Mouse (Mus musculus): ENCODE measurements around the gene Tgm1. TPM values are rescaled to one million over a fixed set of nuclear protein-coding genes. Genes with fewer than 3 reads are reported as not detected.
A peak's percentile ranks its signal among the peaks of the same experiment; 100 is the strongest.

Gene Tgm1
- polyA plus RNA-seq, 1 experiment from 2014 or later, result 0.19 TPM

DNA sequence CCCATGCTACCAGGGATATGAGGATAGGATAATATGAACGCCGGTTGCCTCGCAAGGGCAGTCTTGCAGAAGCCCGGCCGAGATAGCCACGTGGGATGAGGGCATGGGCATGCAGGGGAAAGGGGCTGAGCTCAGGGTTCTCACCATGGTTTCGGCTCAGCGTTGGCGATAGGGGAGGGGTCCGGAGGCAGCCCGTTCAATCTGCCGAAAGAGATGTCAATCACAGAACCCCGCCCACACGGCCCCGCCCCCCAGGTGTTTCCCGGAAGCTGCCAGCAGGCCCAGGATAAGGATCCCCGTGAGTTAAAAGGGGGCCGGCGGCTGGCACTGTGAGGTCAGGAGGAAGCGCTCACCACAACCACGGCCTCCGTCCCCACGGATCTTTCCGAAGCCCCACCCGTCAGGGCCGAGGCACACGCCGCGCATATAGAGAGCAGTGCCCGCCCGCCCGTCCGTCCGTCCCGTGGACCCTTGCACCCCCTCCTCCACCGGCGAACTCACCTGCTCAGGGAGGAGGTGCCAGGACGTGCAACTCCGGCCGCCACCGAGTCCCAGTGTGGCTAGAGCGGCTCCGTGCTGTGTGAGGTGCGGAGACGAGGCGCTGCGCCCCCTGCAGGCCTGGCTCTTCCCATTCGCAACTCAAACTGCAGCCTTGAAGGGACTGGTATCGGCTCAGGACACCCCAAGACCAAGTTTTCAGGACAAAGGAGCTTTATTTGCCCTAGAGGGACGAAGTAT is 8.1 kb upstream of the Tgm1 start, which contains the start of gene Rabggta:
TSS of gene Rabggta (minus strand) at position 564 of the 738 bp plus-strand sequence.
- Histone ChIP-seq H3K27ac (peak within 1 kb of the TSS; percentile 90), H3K9ac (peak within 1 kb of the TSS; percentile 81), H3K27me3 (no peaks in the 10 kb centered on the region), H3K9me3 (no peaks in the 10 kb centered on the region), H3K4me1 (replicated peaks) (peaks cover 16% of the 10 kb centered on the region), H3K4me3 (peak within 1 kb of the TSS; percentile 73), H3K36me3 (peaks cover 30% of the 10 kb centered on the region), H3K4me2 (peak within 1 kb of the TSS; percentile 61)
- WGBS, result under 1% methylated on average over 47 of the region's 50 CpGs
- ATAC-seq (ENCODE audit: low FRiP score), result peak; percentile 98

DNA sequence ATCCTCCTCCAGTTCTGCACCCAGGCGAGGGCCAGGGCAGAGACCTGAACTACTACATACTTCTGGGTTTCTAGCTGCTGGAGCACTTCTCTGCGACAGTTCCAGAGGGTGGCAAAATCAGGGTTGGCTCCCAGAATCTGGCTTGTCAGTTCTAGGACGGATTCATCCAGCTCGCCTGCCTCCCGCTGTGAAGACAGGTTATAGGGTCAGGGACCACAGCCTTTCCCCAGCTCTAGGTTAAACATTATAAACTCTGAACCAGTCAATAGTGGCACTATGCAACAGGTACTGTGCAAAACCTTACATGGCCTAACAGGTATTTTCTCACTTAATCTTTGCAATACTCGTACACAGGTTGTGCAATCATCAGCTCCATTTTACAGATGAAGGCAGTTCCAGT is 7.3 kb upstream of the Tgm1 start:
- H3K36me3 ChIP-seq, result peaks cover 38% of the 10 kb centered on the region
- peak overlapping the region; percentile 73 for H3K4me3 ChIP-seq
- peaks cover 16% of the 10 kb centered on the region for H3K4me1 ChIP-seq (replicated peaks)
- no peak overlapping the region for H3K27ac ChIP-seq
- peak overlapping the region; percentile 61 for H3K4me2 ChIP-seq
- no peaks in the 10 kb centered on the region for H3K9me3 ChIP-seq
- WGBS, result 70% methylated on average over 6 of the region's 6 CpGs
- H3K27me3 ChIP-seq, result no peaks in the 10 kb centered on the region
- peak overlapping the region; percentile 81 for H3K9ac ChIP-seq
- ATAC-seq (ENCODE audit: low FRiP score), result peak; percentile 1; the same call in 1 of the 2 replicates

DNA sequence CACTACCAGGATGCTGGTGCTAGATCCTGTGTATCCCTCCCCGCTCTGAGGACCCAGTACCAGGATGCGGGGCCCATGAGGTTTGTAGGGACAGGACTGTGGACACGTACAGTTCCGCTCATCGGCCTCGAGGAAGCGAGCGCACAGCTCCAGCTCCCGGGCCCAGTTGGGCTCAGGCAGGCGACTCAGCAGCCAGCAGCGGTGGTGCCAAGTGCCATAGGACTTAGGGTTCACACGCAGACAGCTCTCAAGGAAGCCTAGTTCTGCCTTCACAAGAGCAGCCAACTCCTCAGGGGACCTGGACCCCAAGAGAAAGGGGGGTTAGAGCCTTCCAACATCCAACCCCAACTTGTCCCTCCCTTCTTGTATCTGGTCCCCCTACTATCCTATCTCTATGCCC is 6.9 kb upstream of the Tgm1 start:
- Histone ChIP-seq H3K27me3 (no peaks in the 10 kb centered on the region), H3K36me3 (peaks cover 39% of the 10 kb centered on the region), H3K9ac (peak overlapping the region; percentile 29; the same call in 1 of the 2 replicates), H3K4me1 (replicated peaks) (peaks cover 16% of the 10 kb centered on the region), H3K9me3 (no peaks in the 10 kb centered on the region), H3K27ac (no peak overlapping the region), H3K4me3 (peak overlapping the region; percentile 73; the same call in 1 of the 2 replicates), H3K4me2 (peak overlapping the region; percentile 61)
- ATAC-seq (ENCODE audit: low FRiP score), result no peak
- WGBS, result 93% methylated on average over 12 of the region's 12 CpGs

DNA sequence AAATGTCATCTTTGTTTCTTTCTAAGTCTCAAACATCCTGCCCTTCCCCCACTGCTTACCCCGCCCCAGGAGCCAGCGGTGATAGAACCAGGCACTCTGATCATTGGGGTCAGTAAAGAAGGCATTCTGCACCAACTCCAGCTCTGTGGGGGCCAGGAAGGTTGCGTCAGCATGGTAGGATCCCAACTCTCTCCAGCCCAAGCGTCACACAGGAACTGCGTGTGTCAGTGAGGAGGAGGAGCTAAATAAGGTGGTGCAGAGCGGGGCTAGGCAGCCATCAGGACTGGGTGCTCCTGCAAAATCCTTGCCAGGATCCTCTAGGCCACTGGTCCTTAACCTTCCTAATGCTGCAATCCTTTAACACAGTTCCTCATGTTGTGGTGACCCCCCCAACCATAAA is 6.0 kb upstream of the Tgm1 start:
- 92% methylated on average over 6 of the region's 6 CpGs for WGBS
- ATAC-seq (ENCODE audit: low FRiP score), result no peak
- no peaks in the 10 kb centered on the region for H3K27me3 ChIP-seq
- H3K36me3 ChIP-seq, result peaks cover 39% of the 10 kb centered on the region
- H3K4me2 ChIP-seq, result no peak overlapping the region
- H3K9me3 ChIP-seq, result no peaks in the 10 kb centered on the region
- no peak overlapping the region for H3K4me3 ChIP-seq
- H3K9ac ChIP-seq, result no peak overlapping the region
- no peak overlapping the region for H3K27ac ChIP-seq
- peaks cover 16% of the 10 kb centered on the region for H3K4me1 ChIP-seq (replicated peaks)

DNA sequence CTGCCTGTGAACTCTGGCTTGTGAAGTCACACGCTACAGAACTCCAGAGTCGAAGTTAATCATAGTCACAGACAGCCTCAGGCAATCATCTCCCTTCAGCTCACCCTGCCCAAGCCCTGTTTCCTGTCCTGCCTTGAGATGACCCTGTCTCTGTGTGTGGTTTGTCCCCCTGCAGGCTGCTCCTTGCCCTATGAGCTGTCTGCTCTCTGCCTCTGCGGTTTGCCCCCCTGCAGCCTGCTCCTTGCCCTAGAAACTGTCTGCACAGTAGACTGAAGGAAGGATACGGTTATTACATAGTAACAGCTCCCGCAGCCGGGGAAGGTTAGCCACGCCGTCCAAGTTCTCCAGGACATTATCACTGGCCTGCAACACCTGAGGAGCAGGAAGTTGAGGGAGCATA is 3.2 kb upstream of the Tgm1 start:
- Histone ChIP-seq H3K4me2 (no peak overlapping the region), H3K27ac (no peak overlapping the region), H3K9me3 (no peaks in the 10 kb centered on the region), H3K4me3 (no peak overlapping the region), H3K9ac (no peak overlapping the region), H3K4me1 (replicated peaks) (peaks cover 11% of the 10 kb centered on the region), H3K27me3 (peaks cover 24% of the 10 kb centered on the region), H3K36me3 (peaks cover 39% of the 10 kb centered on the region)
- 82% methylated on average over 8 of the region's 8 CpGs for WGBS
- no peak for ATAC-seq (ENCODE audit: low FRiP score)

DNA sequence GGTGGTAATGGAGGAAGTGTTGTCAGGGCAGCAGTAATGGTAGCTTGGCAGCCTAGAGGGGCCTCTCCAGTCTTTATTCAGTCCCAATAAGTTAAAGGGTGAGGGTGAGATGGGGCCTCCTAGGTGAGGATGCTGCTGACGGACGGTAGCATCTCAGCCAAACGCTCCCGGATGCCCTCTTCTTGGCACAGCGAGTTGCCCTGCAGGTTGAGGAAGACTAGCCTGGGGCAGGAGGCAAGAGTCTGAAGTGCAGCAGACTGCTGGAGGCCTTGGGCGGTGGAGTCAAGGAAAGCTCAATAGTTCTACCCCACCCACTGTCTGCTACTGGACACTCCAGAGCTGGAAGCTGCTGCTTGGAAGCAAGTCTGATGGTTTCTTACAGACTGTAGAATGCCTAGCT is 2.5 kb upstream of the Tgm1 start:
- 92% methylated on average over 6 of the region's 6 CpGs for WGBS
- H3K9me3 ChIP-seq, result no peaks in the 10 kb centered on the region
- no peak overlapping the region for H3K4me2 ChIP-seq
- H3K4me1 ChIP-seq (replicated peaks), result peaks cover 9% of the 10 kb centered on the region
- H3K4me3 ChIP-seq, result no peak overlapping the region
- no peak overlapping the region for H3K27ac ChIP-seq
- no peak overlapping the region for H3K9ac ChIP-seq
- H3K27me3 ChIP-seq, result peaks cover 30% of the 10 kb centered on the region
- ATAC-seq (ENCODE audit: low FRiP score), result no peak
- peaks cover 39% of the 10 kb centered on the region for H3K36me3 ChIP-seq

DNA sequence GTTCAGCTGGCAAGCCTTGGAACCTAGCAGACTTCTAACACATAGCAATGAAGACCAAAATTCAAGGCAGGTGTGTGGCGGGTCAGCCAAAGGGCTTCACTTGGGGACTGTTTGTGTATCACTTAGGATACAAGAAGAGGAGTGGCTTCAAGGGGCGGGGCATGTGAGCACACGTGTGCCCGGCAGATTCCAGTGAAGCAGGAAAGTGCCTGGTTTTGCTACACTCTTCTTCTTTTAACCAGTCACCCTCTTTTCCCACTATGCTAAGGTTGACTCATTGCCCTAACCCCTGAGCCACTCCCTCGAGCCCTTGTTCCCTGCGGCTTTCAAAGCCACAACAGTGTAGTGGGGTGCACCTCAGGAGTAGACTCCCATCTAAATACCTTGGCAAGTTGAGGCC is 1.2 kb upstream of the Tgm1 start:
- Histone ChIP-seq H3K9ac (no peak overlapping the region), H3K27ac (no peak overlapping the region), H3K36me3 (peaks cover 38% of the 10 kb centered on the region), H3K4me3 (no peak overlapping the region), H3K9me3 (no peaks in the 10 kb centered on the region), H3K4me1 (replicated peaks) (no peaks in the 10 kb centered on the region), H3K27me3 (peaks cover 33% of the 10 kb centered on the region), H3K4me2 (no peak overlapping the region)
- 43% methylated on average over 6 of the region's 6 CpGs for WGBS
- no peak for ATAC-seq (ENCODE audit: low FRiP score)

DNA sequence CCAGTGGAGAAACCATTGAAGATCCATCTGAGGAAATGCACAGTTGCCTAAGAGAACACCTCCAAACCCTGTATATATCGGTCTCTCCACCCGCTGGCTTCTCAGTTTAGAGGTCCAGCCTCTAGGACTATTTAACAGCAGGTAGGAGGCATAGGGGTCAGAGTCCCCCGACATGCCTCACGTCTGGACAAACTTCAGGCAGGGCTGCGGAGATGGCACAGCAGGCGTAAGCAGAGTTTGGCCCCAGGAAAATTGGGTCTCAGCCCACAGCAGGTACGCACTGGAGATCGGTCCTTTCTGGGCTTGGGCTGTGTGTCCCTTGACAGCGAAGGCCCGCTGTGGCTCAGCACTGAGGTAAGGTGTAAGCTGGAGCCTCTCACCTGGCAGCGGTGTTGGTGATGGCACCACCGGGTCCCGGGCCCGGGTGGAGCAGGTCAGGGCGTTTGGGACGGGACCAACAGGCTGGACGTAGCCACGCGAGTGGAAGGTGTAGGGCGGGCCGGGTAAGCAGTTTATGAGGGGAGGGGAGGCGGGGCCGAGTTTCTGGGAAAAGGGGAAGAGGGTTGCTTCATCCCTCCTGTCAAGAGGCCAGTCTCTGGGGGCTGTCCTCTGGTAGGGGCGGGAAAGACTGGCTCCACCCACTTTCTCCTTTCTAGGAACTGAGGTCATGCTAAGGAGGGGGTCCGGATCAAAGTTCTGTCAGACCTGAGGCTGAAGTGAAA is 558 bp downstream of the Tgm1 start:
- H3K9me3 ChIP-seq, result no peaks in the 10 kb centered on the region
- 17% methylated on average over 24 of the region's 25 CpGs for WGBS
- H3K4me3 ChIP-seq, result no peak overlapping the region
- no peak for ATAC-seq (ENCODE audit: low FRiP score)
- H3K4me1 ChIP-seq (replicated peaks), result no peaks in the 10 kb centered on the region
- H3K4me2 ChIP-seq, result no peak overlapping the region
- H3K27ac ChIP-seq, result no peak overlapping the region
- no peak overlapping the region for H3K9ac ChIP-seq
- H3K27me3 ChIP-seq, result peaks cover 33% of the 10 kb centered on the region
- H3K36me3 ChIP-seq, result peaks cover 21% of the 10 kb centered on the region

DNA sequence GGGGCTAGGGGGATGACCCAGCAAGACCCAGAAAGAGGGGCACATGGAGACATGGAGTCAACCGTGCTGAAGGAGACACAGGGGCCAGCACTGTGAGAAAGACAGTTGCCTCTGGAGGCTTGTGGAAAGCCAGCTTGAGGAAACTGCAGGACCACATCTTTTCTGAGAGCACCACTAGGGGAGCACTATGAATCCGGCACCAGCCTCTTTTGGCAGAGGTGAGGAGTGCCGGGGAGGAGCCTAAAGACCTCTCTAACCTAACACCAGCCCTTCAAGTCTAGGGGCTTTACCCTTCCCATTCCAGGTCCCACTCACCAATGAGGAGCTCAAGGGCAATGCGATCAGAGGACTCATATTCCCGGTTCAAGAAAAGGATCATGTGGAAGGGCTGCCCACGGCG is 1.9 kb downstream of the Tgm1 start:
- Histone ChIP-seq H3K36me3 (peaks cover 8% of the 10 kb centered on the region), H3K9ac (no peak overlapping the region), H3K27ac (no peak overlapping the region), H3K4me1 (replicated peaks) (no peaks in the 10 kb centered on the region), H3K9me3 (no peaks in the 10 kb centered on the region), H3K27me3 (peaks cover 33% of the 10 kb centered on the region), H3K4me2 (no peak overlapping the region), H3K4me3 (no peak overlapping the region)
- ATAC-seq (ENCODE audit: low FRiP score), result no peak
- 83% methylated on average over 7 of the region's 7 CpGs for WGBS

DNA sequence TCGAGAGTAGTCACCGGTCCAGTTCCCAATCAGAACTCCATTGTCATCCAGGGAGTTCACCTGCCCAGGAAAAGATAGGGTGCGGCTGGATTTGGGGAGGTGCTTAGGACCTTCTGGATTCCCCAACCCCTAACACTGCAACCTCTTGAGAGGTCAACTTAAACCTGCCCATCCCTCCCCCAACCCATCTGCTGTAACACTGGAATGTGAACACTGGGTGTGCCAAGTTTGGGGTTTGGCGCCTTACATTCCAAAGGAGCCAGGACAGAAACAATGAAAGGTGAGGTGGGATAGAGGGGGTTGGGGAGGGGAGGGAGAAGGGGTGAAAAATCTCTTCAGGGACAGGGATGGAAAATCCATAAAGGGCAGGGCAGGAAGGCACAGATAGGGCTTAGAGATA is 4.2 kb downstream of the Tgm1 start:
- no peaks in the 10 kb centered on the region for H3K4me1 ChIP-seq (replicated peaks)
- H3K9me3 ChIP-seq, result no peaks in the 10 kb centered on the region
- no peak for ATAC-seq (ENCODE audit: low FRiP score)
- H3K36me3 ChIP-seq, result no peaks in the 10 kb centered on the region
- H3K27ac ChIP-seq, result no peak overlapping the region
- 93% methylated on average over 4 of the region's 4 CpGs for WGBS
- H3K27me3 ChIP-seq, result peaks cover 33% of the 10 kb centered on the region
- no peak overlapping the region for H3K9ac ChIP-seq
- H3K4me3 ChIP-seq, result no peak overlapping the region
- no peak overlapping the region for H3K4me2 ChIP-seq

DNA sequence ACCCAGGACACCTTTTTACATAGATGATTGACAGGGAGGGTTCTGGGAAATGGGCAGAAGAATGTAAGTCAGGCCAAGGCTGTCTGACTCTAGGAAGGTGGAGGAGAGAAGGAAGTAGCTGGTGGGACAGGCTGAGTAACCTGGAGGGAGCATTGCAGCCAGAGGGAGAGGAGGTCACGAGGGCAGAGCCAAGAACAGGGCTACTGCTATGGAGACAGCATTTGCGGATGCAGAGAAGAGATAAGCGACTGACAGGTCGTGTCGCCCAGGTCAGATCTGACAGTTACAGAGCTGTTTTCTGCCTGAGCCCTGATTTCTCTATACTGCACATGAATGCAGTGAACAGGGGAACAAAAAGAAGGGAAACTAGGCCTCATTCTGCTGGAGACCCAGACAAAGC is 6.3 kb downstream of the Tgm1 start:
- Histone ChIP-seq H3K9me3 (no peaks in the 10 kb centered on the region), H3K36me3 (no peaks in the 10 kb centered on the region), H3K4me3 (no peak overlapping the region), H3K27ac (no peak overlapping the region), H3K27me3 (peaks cover 14% of the 10 kb centered on the region), H3K4me2 (no peak overlapping the region), H3K9ac (no peak overlapping the region), H3K4me1 (replicated peaks) (no peaks in the 10 kb centered on the region)
- no peak for ATAC-seq (ENCODE audit: low FRiP score)
- 81% methylated on average over 5 of the region's 5 CpGs for WGBS

DNA sequence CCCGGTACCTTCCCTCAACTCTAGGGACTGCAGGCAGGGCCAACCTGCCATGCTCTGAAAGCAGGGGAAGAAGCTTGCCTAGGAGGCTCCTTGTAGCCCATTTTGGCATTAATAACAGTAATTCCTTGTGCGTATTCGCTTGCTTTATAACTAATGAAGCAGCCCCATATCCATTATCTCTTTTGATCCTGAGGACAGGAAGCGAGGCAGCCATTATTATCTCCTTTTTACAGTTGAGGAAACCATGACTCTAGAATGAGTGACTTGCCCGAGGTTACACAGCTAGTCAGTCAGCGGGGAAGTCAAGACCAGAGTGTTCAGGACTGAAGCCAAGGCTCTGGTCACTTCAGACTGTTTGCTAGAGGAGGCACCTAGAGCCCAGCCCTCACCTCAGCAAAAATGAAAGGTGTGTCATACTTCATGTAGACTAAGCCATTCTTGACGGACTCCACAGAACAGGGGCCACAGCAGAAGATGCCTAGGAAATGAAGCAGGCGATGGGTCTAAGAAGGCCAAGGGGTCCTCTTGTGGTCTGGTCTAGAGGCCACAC is 7.6 kb downstream of the Tgm1 start:
- Histone ChIP-seq H3K27me3 (0 out of 2 replicates have a peak, but pooled peaks cover 3% of the 10 kb centered on the region), H3K4me2 (no peak overlapping the region), H3K36me3 (no peaks in the 10 kb centered on the region), H3K27ac (no peak overlapping the region), H3K4me1 (replicated peaks) (no peaks in the 10 kb centered on the region), H3K9ac (no peak overlapping the region), H3K9me3 (no peaks in the 10 kb centered on the region), H3K4me3 (no peak overlapping the region)
- 90% methylated on average over 8 of the region's 8 CpGs for WGBS
- no peak for ATAC-seq (ENCODE audit: low FRiP score)
